Mouse (Mus musculus): ENCODE data around the gene Gm8693. TPM values are rescaled to one million over a fixed set of nuclear protein-coding genes. Genes with fewer than 3 reads are reported as not detected.
"Not testable (repeated sequence)": the region's sequence is repeated elsewhere in the genome, so short reads cannot be mapped to it uniquely, and the experiment has no call there.

The Gm8693 gene
- polyA plus RNA-seq (2011; ENCODE audit: insufficient read depth, insufficient read length, low replicate concordance, missing spikeins) = not detected in 2 replicates

- WGBS = no CpG with 5 or more reads among the region's 2 CpGs
- H3K27ac ChIP-seq (ENCODE audit: control insufficient read depth, insufficient read depth, low read depth, low read length, poor library complexity); H3K4me1 ChIP-seq (ENCODE audit: control insufficient read depth, insufficient read depth, low read length); H3K4me3 ChIP-seq (replicated peaks; ENCODE audit: control insufficient read depth, low read depth, low read length): not testable (repeated sequence)
Observed at GRCm38 (mm10) chr7:22692217-22692616, at the start of gene Gm8693. Gm8693 (minus strand) TSS chr7:22692317.

DNA sequence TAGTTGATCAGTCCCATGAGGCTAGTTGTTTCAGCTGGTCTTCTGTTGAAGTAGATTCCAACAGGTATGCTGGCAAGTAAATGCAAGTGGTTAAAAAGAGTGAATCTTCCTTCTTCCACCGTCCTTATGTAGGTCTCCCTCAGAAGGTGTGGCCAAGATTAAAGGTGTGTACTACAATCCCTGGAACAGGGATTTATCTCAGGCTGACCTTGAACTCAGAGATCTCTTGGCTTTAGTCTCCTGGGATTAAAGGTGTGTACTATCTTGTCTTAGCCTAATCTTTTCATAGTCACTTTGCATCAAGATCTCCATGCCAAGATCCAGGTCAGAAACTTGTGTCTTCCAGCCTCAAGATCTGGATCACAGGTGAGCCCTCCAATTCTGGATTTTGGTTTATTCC lies 27.5 kb upstream of the Gm8693 start, which contains the start of gene Gm4567:
TSS of gene Gm4567 (minus strand) at position 101 of the 400 bp plus-strand sequence.
- no CpG with 5 or more reads among the region's 1 CpGs for WGBS
- H3K4me1 ChIP-seq (ENCODE audit: control insufficient read depth, insufficient read depth, low read length); H3K4me3 ChIP-seq (replicated peaks; ENCODE audit: control insufficient read depth, low read depth, low read length); H3K27ac ChIP-seq (ENCODE audit: control insufficient read depth, insufficient read depth, low read depth, low read length, poor library complexity): not testable (repeated sequence)

GRCm38 (mm10) chr7:22657718-22658117 lies 34.4 kb downstream of the Gm8693 start, which contains the start of gene Vmn1r155:
Vmn1r155 (plus strand) TSS chr7:22658018.
- H3K4me1 ChIP-seq (ENCODE audit: control insufficient read depth, insufficient read depth, low read length); H3K4me3 ChIP-seq (replicated peaks; ENCODE audit: control insufficient read depth, low read depth, low read length); H3K27ac ChIP-seq (ENCODE audit: control insufficient read depth, insufficient read depth, low read depth, low read length, poor library complexity): not testable (repeated sequence)
- no CpG with 5 or more reads among the region's 3 CpGs for WGBS

Other genes starting within 250 kb of the Gm8693 start
- not detected in 2 replicates for gene Gm10665, start 228.2 kb downstream of the Gm8693 start, polyA plus RNA-seq (2011; ENCODE audit: insufficient read depth, insufficient read length, low replicate concordance, missing spikeins)
- not detected in 2 replicates for gene Vmn1r151, start 192.6 kb downstream of the Gm8693 start, polyA plus RNA-seq (2011; ENCODE audit: insufficient read depth, insufficient read length, low replicate concordance, missing spikeins)
- gene Vmn1r152, start 169.3 kb downstream of the Gm8693 start, polyA plus RNA-seq (2011; ENCODE audit: insufficient read depth, insufficient read length, low replicate concordance, missing spikeins) = not detected in 2 replicates
- gene Gm8677, start 157.4 kb downstream of the Gm8693 start, polyA plus RNA-seq (2011; ENCODE audit: insufficient read depth, insufficient read length, low replicate concordance, missing spikeins) = not detected in 2 replicates
- gene Gm4201, start 127.0 kb downstream of the Gm8693 start, polyA plus RNA-seq (2011; ENCODE audit: insufficient read depth, insufficient read length, low replicate concordance, missing spikeins) = not detected in 2 replicates
- not detected in 2 replicates for gene Gm4565, start 104.2 kb downstream of the Gm8693 start, polyA plus RNA-seq (2011; ENCODE audit: insufficient read depth, insufficient read length, low replicate concordance, missing spikeins)
- gene Vmn1r155, start 34.3 kb downstream of the Gm8693 start, polyA plus RNA-seq (2011; ENCODE audit: insufficient read depth, insufficient read length, low replicate concordance, missing spikeins) = not detected in 2 replicates
- gene Gm4567, start 27.4 kb upstream of the Gm8693 start, polyA plus RNA-seq (2011; ENCODE audit: insufficient read depth, insufficient read length, low replicate concordance, missing spikeins) = not detected in 2 replicates
- gene Vmn1r157, start 69.4 kb upstream of the Gm8693 start, polyA plus RNA-seq (2011; ENCODE audit: insufficient read depth, insufficient read length, low replicate concordance, missing spikeins) = not detected in 2 replicates
- gene Vmn1r158, start 98.5 kb upstream of the Gm8693 start, polyA plus RNA-seq (2011; ENCODE audit: insufficient read depth, insufficient read length, low replicate concordance, missing spikeins) = not detected in 2 replicates
- not detected in 2 replicates for gene Vmn1r159, start 151.3 kb upstream of the Gm8693 start, polyA plus RNA-seq (2011; ENCODE audit: insufficient read depth, insufficient read length, low replicate concordance, missing spikeins)
- not detected in 2 replicates for gene Vmn1r160, start 178.9 kb upstream of the Gm8693 start, polyA plus RNA-seq (2011; ENCODE audit: insufficient read depth, insufficient read length, low replicate concordance, missing spikeins)